Mouse (Mus musculus) cerebellum, postnatal 25 days (tissue): ENCODE results near the gene Cldn34b4.

ENCODE experiments used
- DNase-seq, 2 experiments: peaks; one replicate each; pipeline ENCODE4 v3.0.0; 2021; ENCODE audit warnings: mixed read lengths in 2 of 2

The Cldn34b4 gene

GRCm38 (mm10) chrX:76393050-76393449, at the start of gene Cldn34b4:
Gene Cldn34b4 (plus strand): TSS chrX:76393350.
- DNase-seq, result no peak
